ENCODE assay signal across 9 mouse cellular contexts in genomic region chr2:165778927-165779326, GRCm38 (mm10).
A peak's percentile ranks its signal among the peaks of the same experiment; 100 is the strongest.
DNase-seq lines count a peak whose midpoint lies in the region; ATAC-seq and TF ChIP-seq lines count a peak whose summit lies in the region.
"Had no signal": no experiment of that assay in that cellular context is flagged by ENCODE, and none has a peak within 500 bp of the region (broad histone marks: within the 10 kb centered on the region; RNA-seq: fewer than 3 reads in every experiment).

No protein-coding gene starts in this region.

- 26% methylated on average over 6 of the region's 6 CpGs for WGBS in forebrain, embryonic 12.5 days
- WGBS in lung, postnatal 0 days, result 23% methylated on average over 6 of the region's 6 CpGs

- H3K36me3 ChIP-seq in G1E (replicated peaks), result peaks cover 35% of the 10 kb centered on the region
- peaks cover 15% of the 10 kb centered on the region for H3K36me3 ChIP-seq in forebrain, embryonic 12.5 days (replicated peaks)
- no peaks in the 10 kb centered on the region for H3K36me3 ChIP-seq in lung, postnatal 0 days (ENCODE audit: insufficient read depth, low read length)

- no peak overlapping the region for H3K4me2 ChIP-seq in forebrain, embryonic 12.5 days
- no peak overlapping the region for H3K4me2 ChIP-seq in lung, postnatal 0 days (replicated peaks; ENCODE audit: low read depth, low read length)

- no peak for TF ChIP-seq EP300 in lung, postnatal 0 days (IDR thresholded peaks at IDR 0.05)

- H3K4me3 ChIP-seq in G1E (ENCODE audit: low read depth, low read length), result no peak overlapping the region
- H3K4me3 ChIP-seq in forebrain, embryonic 12.5 days (replicated peaks), result no peak overlapping the region
- no peak overlapping the region for H3K4me3 ChIP-seq in lung, postnatal 0 days (ENCODE audit: low read depth, low read length)

- H3K9ac ChIP-seq in forebrain, embryonic 12.5 days, result no peak overlapping the region
- H3K9ac ChIP-seq in lung, postnatal 0 days (replicated peaks; ENCODE audit: low read depth), result no peak overlapping the region

- peaks cover 11% of the 10 kb centered on the region; the same call in 1 of the 2 replicates for H3K4me1 ChIP-seq in G1E (ENCODE audit: insufficient read depth, low read depth, low read length)
- peaks cover 5% of the 10 kb centered on the region for H3K4me1 ChIP-seq in forebrain, embryonic 12.5 days
- no peaks in the 10 kb centered on the region for H3K4me1 ChIP-seq in lung, postnatal 0 days (ENCODE audit: insufficient read depth, low read depth, low read length)

- peak; percentile 96 for TF ChIP-seq CTCF in G1E (IDR thresholded peaks at IDR 0.05; ENCODE audit: low read depth, low read length)
- TF ChIP-seq CTCF in lung, postnatal 0 days (IDR thresholded peaks at IDR 0.05), result peak; percentile 95

- peak overlapping the region; percentile 53; the same call in 1 of the 2 replicates for H3K27ac ChIP-seq in forebrain, embryonic 12.5 days
- no peak overlapping the region for H3K27ac ChIP-seq in lung, postnatal 0 days (ENCODE audit: low read length)
- H3K27ac ChIP-seq: macrophage had no signal

- H3K9me3 ChIP-seq in G1E (replicated peaks), result no peaks in the 10 kb centered on the region
- no peaks in the 10 kb centered on the region for H3K9me3 ChIP-seq in forebrain, embryonic 12.5 days
- H3K9me3 ChIP-seq in lung, postnatal 0 days (ENCODE audit: low read length), result no peaks in the 10 kb centered on the region

- peak; percentile 43; the same call in 1 of the 2 replicates for ATAC-seq in G1E (ENCODE audit: extremely low read depth, insufficient number of reproducible peaks, low FRiP score, poor library complexity, severe bottlenecking)
- ATAC-seq in forebrain, embryonic 12.5 days (ENCODE audit: low FRiP score), result peak; percentile 70
- ATAC-seq in lung, postnatal 0 days, result peak; percentile 59

- peak; percentile 78 for DNase-seq in G1E (ENCODE audit: low spot score)
- DNase-seq in c-Kit-positive CD71-positive TER-119-positive erythroid progenitor cells, embryonic 14.5 days (ENCODE audit: low spot score), result peak; percentile 64
- DNase-seq in heart, postnatal 4 days, result peak; percentile 86
- peak; percentile 75 to 93 for DNase-seq in layer of hippocampus, adult 18-20 months (ENCODE audit: low spot score in 2 of 2)
- peak; percentile 89 for DNase-seq in lung, postnatal 0 days (ENCODE audit: low spot score)
- DNase-seq in ovary, postnatal 14 days (ENCODE audit: low spot score), result peak; percentile 67
- DNase-seq in thymus, postnatal 10 days (ENCODE audit: low spot score in 2 of 2), result peak; percentile 56 to 75

- no peaks in the 10 kb centered on the region for H3K27me3 ChIP-seq in G1E (ENCODE audit: insufficient read depth, low read length)
- H3K27me3 ChIP-seq in forebrain, embryonic 12.5 days, result no peaks in the 10 kb centered on the region
- H3K27me3 ChIP-seq in lung, postnatal 0 days (replicated peaks; ENCODE audit: insufficient read depth, low read length), result no peaks in the 10 kb centered on the region
